Mouse (Mus musculus): ENCODE results near the gene Cdk11b. TPM values are rescaled to one million over a fixed set of nuclear protein-coding genes. Genes with fewer than 3 reads are reported as not detected.
A peak's percentile ranks its signal among the peaks of the same experiment; 100 is the strongest.

Gene Cdk11b
- total and polyA plus RNA-seq, 3 experiments: 15.6 to 82.0 (median 26.6) TPM

GRCm38 (mm10) chr4:155696261-155697255 lies 71.9 kb downstream of the Cdk11b start:
- peaks cover 3% of the 10 kb centered on the region for H3K9me3 ChIP-seq (replicated peaks; ENCODE audit: low read length)
- peak overlapping the region in 2 of 3 experiments; percentile 25 to 55 for H3K4me3 ChIP-seq (replicated peaks in 1 of 3; ENCODE audit: low read depth in 2 of 3, low read length in 2 of 3, poor library complexity in 1 of 3)
- H3K36me3 ChIP-seq (replicated peaks in 1 of 2; ENCODE audit: control insufficient read depth in 1 of 2, insufficient read depth in 1 of 2, low read length in 1 of 2): no peaks in the 10 kb centered on the region
- no peaks in the 10 kb centered on the region for H3K79me2 ChIP-seq (replicated peaks; ENCODE audit: control insufficient read depth, extremely low read depth, insufficient read depth, poor library complexity, severe bottlenecking)
- peak overlapping the region; percentile 79 for H3K4me2 ChIP-seq (ENCODE audit: insufficient read depth, low read depth, poor library complexity, severe bottlenecking)
- dilution Hi-C loops (cut with MboI; ENCODE audit: extremely low pct_ligation_motif_present, extremely low pct_unique_long_range_greater_than_20kb, low sequenced_read_pairs): no loop called here
- H3K27me3 ChIP-seq (replicated peaks): peaks cover 26% of the 10 kb centered on the region
- no peak for DNase-seq (ENCODE audit: extremely low read depth)
- H3K4me1 ChIP-seq (ENCODE audit: control insufficient read depth in 1 of 2, insufficient read depth in 2 of 2): peaks cover 22 to 44% of the 10 kb centered on the region in 2 experiments
- no peak for TF ChIP-seq MAFK (IDR thresholded peaks at IDR 0.05; ENCODE audit: insufficient replicate concordance, low read length)
- no peak for TF ChIP-seq MAX (IDR thresholded peaks at IDR 0.05; ENCODE audit: low read length)
- 0 out of 2 replicates have a peak, but pooled peaks have one; percentile 20 for TF ChIP-seq NELFE (IDR thresholded peaks at IDR 0.05; ENCODE audit: low read depth, low read length)
- no peak for TF ChIP-seq E2F4 (IDR thresholded peaks at IDR 0.05; ENCODE audit: insufficient replicate concordance, low read depth, low read length)
- TF ChIP-seq SIN3A (IDR thresholded peaks at IDR 0.05; ENCODE audit: low read length): peak; percentile 45; the same call in 1 of the 2 replicates
- TF ChIP-seq POLR2A (IDR thresholded peaks at IDR 0.05; ENCODE audit: low read depth, low read length): 0 out of 2 replicates have a peak, but pooled peaks have one; percentile 22
- TF ChIP-seq MEF2A (IDR thresholded peaks at IDR 0.05; ENCODE audit: borderline replicate concordance, low read depth, low read length): no peak
- TF ChIP-seq TBP (conservative IDR thresholded peaks at IDR 0.05; ENCODE audit: low read depth, low read length): no peak
- TF ChIP-seq USF2 (conservative IDR thresholded peaks at IDR 0.05; ENCODE audit: low read depth, low read length): no peak
- TF ChIP-seq UBTF (IDR thresholded peaks at IDR 0.05; ENCODE audit: low read depth, low read length): no peak
- no peak for TF ChIP-seq PAX5 (IDR thresholded peaks at IDR 0.05; ENCODE audit: low read length)
- TF ChIP-seq MYC (IDR thresholded peaks at IDR 0.05; ENCODE audit: low read depth, low read length): no peak
- TF ChIP-seq ETS1 (conservative IDR thresholded peaks at IDR 0.05; ENCODE audit: low read depth, low read length): 0 out of 2 replicates have a peak, but pooled peaks have one; percentile 8
- TF ChIP-seq ELF1 (IDR thresholded peaks at IDR 0.05; ENCODE audit: low read depth, low read length): no peak
- TF ChIP-seq RCOR1 (conservative IDR thresholded peaks at IDR 0.05; ENCODE audit: low read depth, low read length): no peak
- TF ChIP-seq EP300 (IDR thresholded peaks at IDR 0.05; ENCODE audit: low read length): 0 out of 2 replicates have a peak, but pooled peaks have one; percentile 17
- TF ChIP-seq CHD2 (IDR thresholded peaks at IDR 0.05; ENCODE audit: low read length): no peak
- no peak for TF ChIP-seq USF1 (IDR thresholded peaks at IDR 0.05; ENCODE audit: low read depth, low read length)
- TF ChIP-seq HCFC1 (IDR thresholded peaks at IDR 0.05; ENCODE audit: low read depth, low read length): no peak
- no peak for TF ChIP-seq TCF12 (IDR thresholded peaks at IDR 0.05; ENCODE audit: low read depth, low read length)
- TF ChIP-seq NRF1 (IDR thresholded peaks at IDR 0.05; ENCODE audit: low read depth, low read length): no peak
- TF ChIP-seq ZKSCAN1 (IDR thresholded peaks at IDR 0.05; ENCODE audit: borderline replicate concordance, low read depth, low read length): peak; percentile 24
- peak; percentile 95 for TF ChIP-seq CHD1 (IDR thresholded peaks at IDR 0.05; ENCODE audit: low read depth, low read length)
- TF ChIP-seq ZMIZ1 (IDR thresholded peaks at IDR 0.05; ENCODE audit: low read depth, low read length): no peak
- TF ChIP-seq ZNF384 (IDR thresholded peaks at IDR 0.05; ENCODE audit: low read depth, low read length): no peak
- no peak for TF ChIP-seq CTCF (conservative IDR thresholded peaks at IDR 0.05 in 1 of 2, IDR thresholded peaks at IDR 0.05 in 1 of 2; ENCODE audit: low read depth in 2 of 2, low read length in 2 of 2)
- no peak for TF ChIP-seq SMC3 (IDR thresholded peaks at IDR 0.05; ENCODE audit: low read depth, low read length)
- TF ChIP-seq JUN (IDR thresholded peaks at IDR 0.05; ENCODE audit: insufficient read depth, low read depth, low read length): 0 out of 2 replicates have a peak, but pooled peaks have one; percentile 16
- peak; percentile 29; the same call in 1 of the 2 replicates for TF ChIP-seq IRF4 (IDR thresholded peaks at IDR 0.05; ENCODE audit: low read depth, low read length)
- peak; percentile 73 for TF ChIP-seq MAZ (IDR thresholded peaks at IDR 0.05; ENCODE audit: low read depth, low read length)
- TF ChIP-seq JUND (conservative IDR thresholded peaks at IDR 0.05; ENCODE audit: low read depth, low read length): no peak
- in situ Hi-C loops (cut with MboI; ENCODE audit: low pct_ligation_motif_present, low pct_unique_long_range_greater_than_20kb, low sequenced_read_pairs): loop anchor here (10.0 kb wide), 1 partner anchor 212 kb away; no protein-coding TSS in a partner anchor
- H3K9ac ChIP-seq (ENCODE audit: insufficient read depth, low read depth): peak overlapping the region; percentile 27
- H3K27ac ChIP-seq (ENCODE audit: insufficient read depth, low read depth): peak overlapping the region; percentile 83

Measured in CH12.LX (cell line).